Mouse (Mus musculus) heart, postnatal 0 days (tissue): ENCODE data around the gene Fam98a.

Experiments
- CTCF ChIP-seq: IDR thresholded peaks from 2 replicates; pipeline ENCODE4 v1.5.1; 2016; ENCODE audit warnings: antibody characterized with exemption, control low read depth, low read depth
- EP300 ChIP-seq: IDR thresholded peaks from 2 replicates; pipeline ENCODE4 v1.6.1; 2016; ENCODE audit warnings: antibody characterized with exemption, low read depth

GRCm38 (mm10) chr17:75498241-75498651 is 53.5 kb downstream of the Fam98a start:
- no peak for TF ChIP-seq CTCF
- no peak for TF ChIP-seq EP300
